Mouse (Mus musculus) MEL (cell line): Measurements from ENCODE around the gene Jup. TPM values are rescaled to one million over a fixed set of nuclear protein-coding genes. Genes with fewer than 3 reads are reported as not detected.
A peak's percentile ranks its signal among the peaks of the same experiment; 100 is the strongest.

Experiments used
- DNase-seq: peaks from one replicate; pipeline ENCODE4 v3.0.0; 2011; ENCODE audit warnings: low read depth, low spot score
- H3K27ac ChIP-seq: 2 replicates; pipeline ENCODE4 v1.5.1; 2012; ENCODE audit warnings: low read depth, mild to moderate bottlenecking, control low read depth, low read length, moderate library complexity; ENCODE audit not compliant: control insufficient read depth
- H3K27me3 ChIP-seq, 2 experiments: fragments of 150-350 bp in 1 of 2; sonication (generic) in 1 of 2; 2 replicates each; pipeline ENCODE4 v1.6.1; 2012; ENCODE audit warnings: low read length in 2 of 2, mild to moderate bottlenecking in 2 of 2, improper control_type of control experiment in 1 of 2, moderate library complexity in 1 of 2; ENCODE audit not compliant: insufficient read depth in 2 of 2, control insufficient read depth in 1 of 2
- H3K36me3 ChIP-seq, 2 experiments: 2 replicates each; pipeline ENCODE4 v1.6.1; 2012 to 2014; ENCODE audit warnings: low read length in 2 of 2, improper control_type of control experiment in 1 of 2, inconsistent platforms in 1 of 2, mild to moderate bottlenecking in 1 of 2; ENCODE audit not compliant: insufficient read depth in 2 of 2, control insufficient read depth in 1 of 2
- H3K4me1 ChIP-seq, 2 experiments: fragments of 150-350 bp in 1 of 2; sonication (generic) in 1 of 2; 2 replicates each; pipeline ENCODE4 v1.6.1; 2012; ENCODE audit warnings: low read length in 2 of 2, improper control_type of control experiment in 1 of 2, mild to moderate bottlenecking in 1 of 2; ENCODE audit not compliant: insufficient read depth in 2 of 2, control insufficient read depth in 1 of 2
- H3K4me3 ChIP-seq, 2 experiments: fragments of 150-350 bp in 1 of 2; sonication (generic) in 1 of 2; 2 replicates each; pipeline ENCODE4 v1.5.1; 2012; ENCODE audit warnings: low read depth in 2 of 2, low read length in 2 of 2, mild to moderate bottlenecking in 2 of 2, moderate library complexity in 2 of 2, control low read depth in 1 of 2, improper control_type of control experiment in 1 of 2; ENCODE audit not compliant: control insufficient read depth in 1 of 2, insufficient read depth in 1 of 2
- H3K79me2 ChIP-seq: 2 replicates; pipeline ENCODE4 v1.6.1; 2012; ENCODE audit warnings: mild to moderate bottlenecking, low read length, moderate library complexity; ENCODE audit not compliant: control insufficient read depth, poor library complexity, insufficient read depth
- H3K9ac ChIP-seq: 2 replicates; pipeline ENCODE4 v1.6.1; 2012; ENCODE audit warnings: low read depth, mild to moderate bottlenecking, control low read depth, low read length, moderate library complexity; ENCODE audit not compliant: control insufficient read depth, poor library complexity, severe bottlenecking
- H3K9me3 ChIP-seq: fragments of 150-350 bp; sonication (generic); replicated peaks from 2 replicates; pipeline ENCODE4 v1.6.1; 2012; ENCODE audit warnings: mild to moderate bottlenecking, low read length, improper control_type of control experiment, moderate library complexity; ENCODE audit not compliant: insufficient read depth
- BHLHE40 ChIP-seq: IDR thresholded peaks from 2 replicates; pipeline ENCODE4 v1.6.1; 2012; ENCODE audit warnings: low read depth, mild to moderate bottlenecking, inconsistent platforms, low read length, improper control_type of control experiment, borderline replicate concordance
- CTCF ChIP-seq, 3 experiments: IDR thresholded peaks in 2 of 3; conservative IDR thresholded peaks in 1 of 3; 2 replicates each; pipeline ENCODE4 v1.5.1; 2011 to 2012; ENCODE audit warnings: low read length in 3 of 3, low read depth in 2 of 3, mild to moderate bottlenecking in 2 of 3, improper control_type of control experiment in 1 of 3, inconsistent platforms in 1 of 3, mixed read lengths in 1 of 3, moderate library complexity in 1 of 3; ENCODE audit not compliant: control insufficient read depth in 1 of 3, insufficient read depth in 1 of 3, poor library complexity in 1 of 3, severe bottlenecking in 1 of 3
- ETS1 ChIP-seq: IDR thresholded peaks from 2 replicates; pipeline ENCODE4 v1.6.1; 2012; ENCODE audit warnings: low read depth, mild to moderate bottlenecking, inconsistent platforms, low read length, improper control_type of control experiment, moderate library complexity
- GATA1 ChIP-seq: IDR thresholded peaks from 2 replicates; pipeline ENCODE4 v1.6.1; 2011; ENCODE audit warnings: low read depth, low read length, improper control_type of control experiment
- JUND ChIP-seq: IDR thresholded peaks from 2 replicates; pipeline ENCODE4 v1.6.1; 2011; ENCODE audit warnings: low read depth, mild to moderate bottlenecking, improper control_type of control experiment, low read length
- KAT2A ChIP-seq: conservative IDR thresholded peaks from 2 replicates; pipeline ENCODE4 v1.6.1; 2012; ENCODE audit warnings: low read depth, low read length, improper control_type of control experiment, inconsistent platforms
- MEF2A ChIP-seq: IDR thresholded peaks from 2 replicates; pipeline ENCODE4 v1.6.1; 2014; ENCODE audit warnings: low read depth, mild to moderate bottlenecking, inconsistent platforms, low read length, improper control_type of control experiment; ENCODE audit not compliant: poor library complexity, insufficient replicate concordance, severe bottlenecking; ENCODE audit errors: extremely low read depth
- MXI1 ChIP-seq: IDR thresholded peaks from 2 replicates; pipeline ENCODE4 v1.6.1; 2011; ENCODE audit warnings: mild to moderate bottlenecking, low read depth, low read length, improper control_type of control experiment
- MYB ChIP-seq: IDR thresholded peaks from 2 replicates; pipeline ENCODE4 v1.6.1; 2011; ENCODE audit warnings: mild to moderate bottlenecking, low read depth, low read length, improper control_type of control experiment
- MYC ChIP-seq: IDR thresholded peaks from 2 replicates; pipeline ENCODE4 v1.6.1; 2011; ENCODE audit warnings: low read depth, mild to moderate bottlenecking, low read length, improper control_type of control experiment, moderate library complexity
- NELFE ChIP-seq: IDR thresholded peaks from 2 replicates; pipeline ENCODE4 v1.6.1; 2011; ENCODE audit warnings: low read depth, low read length, improper control_type of control experiment
- POLR2A ChIP-seq, 2 experiments: IDR thresholded peaks; 2 replicates each; pipeline ENCODE4 v1.6.1; 2011 to 2012; ENCODE audit warnings: low read length in 2 of 2, mild to moderate bottlenecking in 2 of 2, control low read depth in 1 of 2, improper control_type of control experiment in 1 of 2, low read depth in 1 of 2, moderate library complexity in 1 of 2; ENCODE audit not compliant: control insufficient read depth in 1 of 2, insufficient read depth in 1 of 2, poor library complexity in 1 of 2
- RAD21 ChIP-seq: IDR thresholded peaks from 2 replicates; pipeline ENCODE4 v1.6.1; 2011; ENCODE audit warnings: mild to moderate bottlenecking, low read depth, low read length, improper control_type of control experiment
- RCOR1 ChIP-seq: IDR thresholded peaks from 2 replicates; pipeline ENCODE4 v1.6.1; 2012; ENCODE audit warnings: low read depth, mild to moderate bottlenecking, inconsistent platforms, low read length, improper control_type of control experiment
- SIN3A ChIP-seq: IDR thresholded peaks from 2 replicates; pipeline ENCODE4 v1.6.1; 2012; ENCODE audit warnings: low read length, improper control_type of control experiment, inconsistent platforms
- TBP ChIP-seq: IDR thresholded peaks from 2 replicates; pipeline ENCODE4 v1.8.0; 2011; ENCODE audit warnings: low read depth, low read length, improper control_type of control experiment
- TCF12 ChIP-seq: IDR thresholded peaks from 2 replicates; pipeline ENCODE4 v1.6.1; 2014; ENCODE audit warnings: low read depth, mild to moderate bottlenecking, inconsistent platforms, low read length, improper control_type of control experiment, moderate library complexity
- UBTF ChIP-seq: IDR thresholded peaks from 2 replicates; pipeline ENCODE4 v1.6.1; 2012; ENCODE audit warnings: low read depth, mild to moderate bottlenecking, inconsistent platforms, low read length, improper control_type of control experiment, moderate library complexity, borderline replicate concordance; ENCODE audit not compliant: insufficient read depth
- USF1 ChIP-seq: IDR thresholded peaks from 2 replicates; pipeline ENCODE4 v1.6.1; 2014; ENCODE audit warnings: low read depth, mild to moderate bottlenecking, inconsistent platforms, low read length, improper control_type of control experiment, moderate library complexity
- USF2 ChIP-seq, 2 experiments: IDR thresholded peaks; 2 replicates each; pipeline ENCODE4 v1.6.1; 2011 to 2012; ENCODE audit warnings: improper control_type of control experiment in 2 of 2, low read length in 2 of 2, borderline replicate concordance in 1 of 2, inconsistent platforms in 1 of 2, low read depth in 1 of 2, mild to moderate bottlenecking in 1 of 2; ENCODE audit not compliant: insufficient read depth in 1 of 2
- ZC3H11A ChIP-seq: IDR thresholded peaks from 2 replicates; pipeline ENCODE4 v1.6.1; 2012; ENCODE audit warnings: low read depth, mild to moderate bottlenecking, inconsistent platforms, low read length, improper control_type of control experiment
- ZKSCAN1 ChIP-seq: IDR thresholded peaks from 2 replicates; pipeline ENCODE4 v1.6.1; 2012; ENCODE audit warnings: low read depth, mild to moderate bottlenecking, inconsistent platforms, low read length, improper control_type of control experiment, moderate library complexity
- ZMIZ1 ChIP-seq: IDR thresholded peaks from 2 replicates; pipeline ENCODE4 v1.6.1; 2012; ENCODE audit warnings: low read depth, mild to moderate bottlenecking, inconsistent platforms, low read length, improper control_type of control experiment, moderate library complexity
- ZNF384 ChIP-seq: IDR thresholded peaks from 2 replicates; pipeline ENCODE4 v1.6.1; 2012; ENCODE audit warnings: low read depth, mild to moderate bottlenecking, inconsistent platforms, low read length, improper control_type of control experiment
- polyA plus RNA-seq, 2 experiments: library from polyadenylated mRNA; stranded (reverse) in 1 of 2; unstranded in 1 of 2; fragments of >175 nt in 1 of 2; fragments of >200 nt in 1 of 2; gene quantifications; 2 replicates each; pipeline versions ENCODE4 v1.2.1 to v1.2.4; 2012; ENCODE audit warnings: low replicate concordance in 2 of 2, low read depth in 1 of 2; ENCODE audit not compliant: insufficient read length in 2 of 2, insufficient read depth in 1 of 2, missing spikeins in 1 of 2
- total RNA-seq: library from RNA; depleted of rRNA; stranded (reverse); fragments of 300-350 nt; gene quantifications from 2 replicates; pipeline ENCODE4 v1.2.3, GENCODE M21; 2012

The Jup gene
- total and polyA plus RNA-seq, 3 experiments = 1.0 to 8.5 TPM; not detected in 1

- no peak overlapping the region for H3K9ac ChIP-seq
- peaks cover 0 to 17% of the 10 kb centered on the region in 2 experiments; a peak in 2 of 4 replicates for H3K36me3 ChIP-seq
- H3K4me1 ChIP-seq = peaks cover 0 to 36% of the 10 kb centered on the region in 2 experiments; a peak in 2 of 4 replicates
- no peaks in the 10 kb centered on the region for H3K27me3 ChIP-seq
- no peak overlapping the region for H3K27ac ChIP-seq
- no peaks in the 10 kb centered on the region for H3K9me3 ChIP-seq
- TF ChIP-seq ZMIZ1 (no peak), MEF2A (no peak), POLR2A (IDR thresholded peaks at IDR 0.05; ENCODE audit: control insufficient read depth in 1 of 2, insufficient read depth in 1 of 2, low read depth in 1 of 2, low read length in 2 of 2, poor library complexity in 1 of 2) (no peak), MYB (no peak)
- H3K4me3 ChIP-seq = no peak overlapping the region
- no peaks in the 10 kb centered on the region for H3K79me2 ChIP-seq
- peak; percentile 30 for DNase-seq
Observed at GRCm38 (mm10) chr11:100393733-100394132, 3.8 kb downstream of the Jup start.

GRCm38 (mm10) chr11:100392958-100393357 is 4.6 kb downstream of the Jup start:
- H3K79me2 ChIP-seq = no peaks in the 10 kb centered on the region
- H3K4me1 ChIP-seq = peaks cover 0 to 29% of the 10 kb centered on the region in 2 experiments; a peak in 2 of 4 replicates
- H3K9me3 ChIP-seq = no peaks in the 10 kb centered on the region
- no peak overlapping the region for H3K4me3 ChIP-seq
- TF ChIP-seq ZC3H11A (no peak), JUND (no peak), RAD21 (no peak), USF2 (IDR thresholded peaks at IDR 0.05; ENCODE audit: borderline replicate concordance in 1 of 2, insufficient read depth in 1 of 2, low read depth in 1 of 2, low read length in 2 of 2) (no peak), TCF12 (no peak), MXI1 (no peak), UBTF (no peak), MYC (no peak), USF1 (no peak), POLR2A (IDR thresholded peaks at IDR 0.05; ENCODE audit: control insufficient read depth in 1 of 2, insufficient read depth in 1 of 2, low read depth in 1 of 2, low read length in 2 of 2, poor library complexity in 1 of 2) (no peak), MYB (no peak)
- DNase-seq = no peak
- no peaks in the 10 kb centered on the region for H3K27me3 ChIP-seq
- no peak overlapping the region for H3K27ac ChIP-seq
- peaks cover 0 to 12% of the 10 kb centered on the region in 2 experiments; a peak in 2 of 4 replicates for H3K36me3 ChIP-seq
- H3K9ac ChIP-seq = no peak overlapping the region

- H3K79me2 ChIP-seq = no peaks in the 10 kb centered on the region
- TF ChIP-seq USF1 = no peak
- no peak for TF ChIP-seq USF2 (IDR thresholded peaks at IDR 0.05; ENCODE audit: borderline replicate concordance in 1 of 2, insufficient read depth in 1 of 2, low read depth in 1 of 2, low read length in 2 of 2)
- no peak for TF ChIP-seq ZNF384
- no peak for TF ChIP-seq ZKSCAN1
- TF ChIP-seq ETS1 = no peak
- no peak for TF ChIP-seq GATA1
- no peak for TF ChIP-seq BHLHE40
- no peak for TF ChIP-seq NELFE
- no peak for TF ChIP-seq UBTF
- no peak for TF ChIP-seq MXI1
- no peak for TF ChIP-seq RCOR1
- no peak for TF ChIP-seq CTCF (IDR thresholded peaks at IDR 0.05 in 2 of 3, conservative IDR thresholded peaks at IDR 0.05 in 1 of 3; ENCODE audit: control insufficient read depth in 1 of 3, insufficient read depth in 1 of 3, low read depth in 2 of 3, low read length in 3 of 3, poor library complexity in 1 of 3, severe bottlenecking in 1 of 3)
- TF ChIP-seq ZC3H11A = no peak
- no peak for TF ChIP-seq SIN3A
- no peak for TF ChIP-seq KAT2A
- TF ChIP-seq TBP = no peak
- TF ChIP-seq MYB = no peak
- TF ChIP-seq, all 39 proteins: peak for 0
- H3K4me3 ChIP-seq = no peak overlapping the region
- H3K27ac ChIP-seq = no peak overlapping the region
- peaks cover 0 to 28% of the 10 kb centered on the region in 2 experiments; a peak in 2 of 4 replicates for H3K4me1 ChIP-seq
- H3K9me3 ChIP-seq = no peaks in the 10 kb centered on the region
- H3K9ac ChIP-seq = no peak overlapping the region
- H3K36me3 ChIP-seq = peaks cover 0 to 12% of the 10 kb centered on the region in 2 experiments; a peak in 2 of 4 replicates
- no peak for DNase-seq
- no peaks in the 10 kb centered on the region; a peak in 1 of 4 replicates for H3K27me3 ChIP-seq
Observed at GRCm38 (mm10) chr11:100391884-100392345, 5.6 kb downstream of the Jup start.
